Mouse (Mus musculus) embryonic facial prominence, embryonic 14.5 days (tissue): ENCODE measurements around the gene Rpl27a. TPM values are rescaled to one million over a fixed set of nuclear protein-coding genes. Genes with fewer than 3 reads are reported as not detected.

Experiments
- ATAC-seq: fragments of 200-750 bp; cut with Nextera tagmentation; 2 replicates; pipeline ENCODE4 v1.8.0; 2017; ENCODE audit warnings: low read depth, moderate number of reproducible peaks, moderate TSS enrichment
- DNase-seq: peaks from one replicate; pipeline ENCODE4 v3.0.0-alpha.2; 2015; ENCODE audit warnings: low spot score
- H3K27ac ChIP-seq: fragments of 300-500 bp; sonication (generic); replicated peaks from 2 replicates; pipeline ENCODE4 v1.5.1; 2014; ENCODE audit warnings: low read depth, mild to moderate bottlenecking, low read length, moderate library complexity
- H3K27me3 ChIP-seq: fragments of 300-500 bp; sonication (generic); replicated peaks from 2 replicates; pipeline ENCODE4 v1.6.1; 2014; ENCODE audit warnings: low read length; ENCODE audit not compliant: control insufficient read depth, insufficient read depth
- H3K36me3 ChIP-seq: fragments of 300-500 bp; sonication (generic); 2 replicates; pipeline ENCODE4 v1.6.1; 2014; ENCODE audit warnings: low read length, mixed read lengths; ENCODE audit not compliant: control insufficient read depth, insufficient read depth
- H3K4me1 ChIP-seq: fragments of 300-500 bp; sonication (generic); 2 replicates; pipeline ENCODE4 v1.6.1; 2014; ENCODE audit warnings: antibody characterized with exemption, low read length; ENCODE audit not compliant: control insufficient read depth, insufficient read depth
- H3K4me2 ChIP-seq: fragments of 300-500 bp; sonication (generic); 2 replicates; pipeline ENCODE4 v1.6.1; 2014; ENCODE audit warnings: low read depth, mild to moderate bottlenecking, low read length, moderate library complexity, mixed read lengths
- H3K4me3 ChIP-seq: fragments of 300-500 bp; sonication (generic); 2 replicates; pipeline ENCODE4 v1.5.1; 2014; ENCODE audit warnings: low read depth, mild to moderate bottlenecking, low read length
- H3K9ac ChIP-seq: fragments of 300-500 bp; sonication (generic); 2 replicates; pipeline ENCODE4 v1.6.1; 2014; ENCODE audit warnings: low read depth, mild to moderate bottlenecking, low read length, moderate library complexity, mixed read lengths
- H3K9me3 ChIP-seq: fragments of 300-500 bp; sonication (generic); 2 replicates; pipeline ENCODE4 v1.6.1; 2016; ENCODE audit warnings: low read length; ENCODE audit not compliant: control insufficient read depth
- WGBS: fragments of 180-500 bp; shearing (Covaris S2); extraction: QIAGEN DNeasy Blood & Tissue Kit; methylation state at CpG from one replicate; pipeline ENCODE4 v1.1.7; 2014; 5-methylcytosine and 5-hydroxymethylcytosine counted together
- polyA plus RNA-seq: library from polyadenylated mRNA; unstranded; fragments of >200 nt; fragmentation: Nextera tagmentation; extraction: Ambion mirVana; gene quantifications from 2 replicates; pipeline ENCODE4 v1.2.1, GENCODE M21; 2014

Gene Rpl27a
- polyA plus RNA-seq, 1 experiment from 2014 or later = 152 TPM

- no peak for ATAC-seq
- 89% methylated on average over 2 of the region's 2 CpGs for WGBS
- peaks cover 67% of the 10 kb centered on the region for H3K36me3 ChIP-seq
Measured at GRCm38 (mm10) chr7:109529741-109530140, 10.8 kb downstream of the Rpl27a start.

DNA sequence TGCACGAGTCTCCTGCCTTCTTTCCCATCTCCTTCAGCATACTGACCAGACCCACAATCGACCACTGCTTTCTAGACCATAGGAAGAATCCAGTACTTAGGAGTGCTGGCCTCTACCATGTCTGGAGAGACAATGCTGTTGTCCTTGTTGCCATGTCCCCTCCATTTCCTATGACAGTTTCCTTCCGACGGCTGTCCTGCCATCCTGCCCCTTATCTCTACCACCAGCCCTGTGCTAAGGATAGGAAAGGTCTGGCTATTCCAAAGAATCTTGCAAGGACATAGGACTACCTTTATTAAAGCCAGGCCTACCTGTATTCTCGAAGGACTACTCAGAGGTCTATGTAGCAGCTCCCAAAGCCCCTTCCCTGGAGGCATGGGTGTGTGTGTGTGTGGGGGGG is 12.6 kb downstream of the Rpl27a start:
- 79% methylated on average over 5 of the region's 5 CpGs for WGBS
- no peak overlapping the region for H3K4me2 ChIP-seq
- peaks cover 4% of the 10 kb centered on the region for H3K4me1 ChIP-seq
- H3K9me3 ChIP-seq = no peaks in the 10 kb centered on the region
- no peak overlapping the region for H3K9ac ChIP-seq
- no peak overlapping the region for H3K27ac ChIP-seq
- DNase-seq (no peak), ATAC-seq (no peak)
- H3K4me3 ChIP-seq = no peak overlapping the region
- H3K27me3 ChIP-seq = no peaks in the 10 kb centered on the region
- peaks cover 65% of the 10 kb centered on the region for H3K36me3 ChIP-seq

More at GRCm38 (mm10) chr7:109529741-109530140, 10.8 kb downstream of the Rpl27a start:
- Histone ChIP-seq H3K4me3 (no peak overlapping the region), H3K9ac (no peak overlapping the region), H3K27ac (no peak overlapping the region), H3K9me3 (no peaks in the 10 kb centered on the region), H3K4me2 (no peak overlapping the region), H3K4me1 (no peaks in the 10 kb centered on the region), H3K27me3 (no peaks in the 10 kb centered on the region)
- DNase-seq = no peak

- H3K36me3 ChIP-seq = peaks cover 65% of the 10 kb centered on the region
- WGBS = 66% methylated on average over 3 of the region's 3 CpGs
Measured at GRCm38 (mm10) chr7:109532691-109533090, 13.7 kb downstream of the Rpl27a start.

DNA sequence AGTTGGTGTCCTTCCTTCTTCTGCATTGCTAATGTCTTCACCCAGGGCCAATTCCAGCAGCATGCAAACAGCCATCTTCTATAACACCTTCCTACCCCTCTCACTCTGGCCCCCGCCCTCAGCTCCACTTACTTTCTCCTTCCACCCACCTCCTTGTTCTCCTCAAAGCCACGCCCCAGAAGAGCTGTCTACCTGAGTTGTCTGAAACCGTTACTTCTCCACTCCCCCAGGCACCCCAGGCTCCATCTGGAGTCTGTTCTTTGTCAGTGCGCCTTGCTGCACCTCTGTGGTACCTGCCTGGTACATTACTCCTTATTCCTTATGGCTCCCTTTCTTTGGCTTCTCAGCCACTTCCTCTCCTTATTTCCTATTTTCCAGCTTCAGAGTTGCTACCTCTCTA is 14.2 kb downstream of the Rpl27a start:
- H3K27ac ChIP-seq = no peak overlapping the region
- H3K4me1 ChIP-seq = peaks cover 4% of the 10 kb centered on the region
- no peak overlapping the region for H3K9ac ChIP-seq
- ATAC-seq (no peak), DNase-seq (no peak)
- no peak overlapping the region for H3K4me2 ChIP-seq
- peaks cover 69% of the 10 kb centered on the region for H3K36me3 ChIP-seq
- H3K4me3 ChIP-seq = no peak overlapping the region
- H3K9me3 ChIP-seq = no peaks in the 10 kb centered on the region
- 78% methylated on average over 4 of the region's 4 CpGs for WGBS
- no peaks in the 10 kb centered on the region for H3K27me3 ChIP-seq

More at GRCm38 (mm10) chr7:109532691-109533090, 13.7 kb downstream of the Rpl27a start:
- Histone ChIP-seq H3K4me3 (no peak overlapping the region), H3K9ac (no peak overlapping the region), H3K9me3 (no peaks in the 10 kb centered on the region), H3K27me3 (no peaks in the 10 kb centered on the region), H3K4me1 (peaks cover 4% of the 10 kb centered on the region), H3K27ac (no peak overlapping the region), H3K4me2 (no peak overlapping the region)
- DNase-seq (no peak), ATAC-seq (no peak)

DNA sequence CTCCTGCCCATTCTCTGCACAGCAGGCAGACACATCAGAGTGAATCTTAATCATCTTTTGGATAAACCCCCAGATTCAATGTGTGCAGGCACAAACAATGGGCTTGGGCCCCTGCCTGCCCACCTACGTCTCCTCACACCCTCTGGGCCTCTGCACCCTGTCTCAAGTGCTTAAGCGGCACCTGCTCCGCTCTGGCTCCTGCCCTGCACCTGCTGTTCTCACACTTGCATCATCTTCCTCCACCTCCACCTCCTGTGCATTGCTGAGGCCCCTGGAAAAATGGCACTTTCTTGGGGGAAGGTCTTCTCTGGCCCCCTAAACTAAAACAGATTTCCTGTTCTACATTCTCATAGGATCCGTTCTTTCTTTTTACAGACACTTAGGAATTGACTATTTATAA is 14.9 kb downstream of the Rpl27a start:
- peaks cover 4% of the 10 kb centered on the region for H3K4me1 ChIP-seq
- WGBS = 89% methylated on average over 4 of the region's 4 CpGs
- no peak overlapping the region for H3K9ac ChIP-seq
- no peak overlapping the region for H3K4me2 ChIP-seq
- DNase-seq (no peak), ATAC-seq (no peak)
- H3K27ac ChIP-seq = no peak overlapping the region
- H3K36me3 ChIP-seq = peaks cover 74% of the 10 kb centered on the region
- H3K9me3 ChIP-seq = no peaks in the 10 kb centered on the region
- no peak overlapping the region for H3K4me3 ChIP-seq
- H3K27me3 ChIP-seq = no peaks in the 10 kb centered on the region

GRCm38 (mm10) chr7:109534921-109535320 is 16.0 kb downstream of the Rpl27a start:
- H3K36me3 ChIP-seq = peaks cover 80% of the 10 kb centered on the region
- ATAC-seq = no peak

DNA sequence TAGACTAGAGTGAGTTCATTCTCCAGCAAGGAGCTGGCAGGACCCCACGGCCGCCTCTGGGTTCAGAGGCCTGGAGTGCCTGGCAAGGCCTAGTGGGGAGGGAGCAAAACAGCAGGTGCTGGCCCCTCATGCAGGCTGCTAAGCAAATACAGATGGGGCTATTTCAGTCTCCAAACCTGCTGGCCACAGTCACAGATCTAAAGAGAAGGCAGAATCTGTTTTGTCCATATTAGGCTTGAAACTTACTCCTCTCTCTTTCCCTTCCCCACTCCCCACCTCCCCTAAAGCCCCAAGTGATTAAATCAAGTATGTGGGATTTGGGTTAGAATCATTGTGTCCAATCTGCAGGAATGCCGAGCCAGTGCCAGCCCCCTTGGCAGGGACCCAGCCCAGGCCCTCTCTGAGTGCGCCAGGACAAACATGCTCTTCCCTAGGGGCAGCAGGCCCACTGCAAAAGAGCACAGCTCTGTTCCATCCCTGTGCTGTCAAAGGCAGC is 17.6 kb downstream of the Rpl27a start:
- DNase-seq = peak; percentile 93
- Histone ChIP-seq H3K4me1 (peaks cover 4% of the 10 kb centered on the region), H3K9ac (peak overlapping the region; percentile 19; the same call in 1 of the 2 replicates), H3K4me3 (no peak overlapping the region), H3K27me3 (no peaks in the 10 kb centered on the region), H3K4me2 (no peak overlapping the region), H3K36me3 (peaks cover 78% of the 10 kb centered on the region), H3K27ac (peak overlapping the region; percentile 70), H3K9me3 (no peaks in the 10 kb centered on the region)
- WGBS = 23% methylated on average over 4 of the region's 4 CpGs
- ATAC-seq = peak; percentile 90

More at GRCm38 (mm10) chr7:109534921-109535320, 16.0 kb downstream of the Rpl27a start:
- H3K9ac ChIP-seq = no peak overlapping the region
- H3K4me3 ChIP-seq = no peak overlapping the region
- H3K27me3 ChIP-seq = no peaks in the 10 kb centered on the region
- no peak for DNase-seq
- H3K4me1 ChIP-seq = peaks cover 4% of the 10 kb centered on the region
- WGBS = 93% methylated on average over 3 of the region's 3 CpGs
- no peaks in the 10 kb centered on the region for H3K9me3 ChIP-seq
- no peak overlapping the region for H3K4me2 ChIP-seq
- no peak overlapping the region for H3K27ac ChIP-seq

GRCm38 (mm10) chr7:109540902-109541301 is 22.0 kb downstream of the Rpl27a start:
- peaks cover under 1% of the 10 kb centered on the region for H3K4me1 ChIP-seq
- no peak overlapping the region for H3K9ac ChIP-seq
- H3K27ac ChIP-seq = no peak overlapping the region
- no peak overlapping the region for H3K4me3 ChIP-seq
- no peak for DNase-seq
- H3K9me3 ChIP-seq = no peaks in the 10 kb centered on the region
- peaks cover 75% of the 10 kb centered on the region for H3K36me3 ChIP-seq
- H3K27me3 ChIP-seq = no peaks in the 10 kb centered on the region
- ATAC-seq = no peak
- no peak overlapping the region for H3K4me2 ChIP-seq

DNA sequence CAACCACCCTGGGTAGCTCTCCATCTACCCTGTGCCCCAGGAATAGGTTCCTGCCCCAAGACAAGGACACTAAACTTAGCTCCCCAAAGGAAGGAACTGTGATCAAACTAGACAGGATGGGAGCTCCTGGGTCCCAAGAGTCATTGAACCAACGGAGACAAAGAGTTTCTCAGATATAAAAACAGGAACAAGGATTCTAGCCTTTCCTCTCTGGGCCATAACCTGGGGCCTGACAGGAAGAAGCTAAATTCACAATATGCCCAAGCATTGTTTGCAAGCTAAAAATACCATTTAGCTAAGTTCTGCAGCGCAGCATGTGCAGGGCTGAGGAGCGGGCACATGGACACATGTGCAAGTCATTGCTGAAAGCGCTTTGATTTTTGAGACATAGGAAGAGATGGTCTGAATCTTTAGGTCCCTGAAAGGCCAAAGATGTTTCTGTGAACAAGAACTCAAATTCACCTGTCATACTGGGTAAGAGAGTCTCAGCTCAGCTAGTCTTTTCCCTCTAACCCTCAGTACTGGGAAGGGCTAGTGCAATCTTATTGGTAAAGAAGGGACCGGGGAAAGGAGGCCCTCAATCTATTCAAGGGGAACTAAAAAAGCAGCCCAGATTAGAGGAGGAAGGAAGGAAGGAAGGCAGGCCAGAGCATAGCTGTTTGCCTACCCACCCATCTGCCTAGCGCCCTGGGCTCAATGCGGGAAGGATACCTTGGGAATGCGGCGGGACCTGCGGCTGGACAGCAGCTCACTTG is 22.8 kb downstream of the Rpl27a start:
- ATAC-seq (no peak), DNase-seq (no peak)
- Histone ChIP-seq H3K36me3 (peaks cover 71% of the 10 kb centered on the region), H3K27me3 (no peaks in the 10 kb centered on the region), H3K4me3 (no peak overlapping the region), H3K9me3 (no peaks in the 10 kb centered on the region), H3K4me1 (no peaks in the 10 kb centered on the region), H3K27ac (0 out of 2 replicates have a peak overlapping the region, but pooled peaks have one; percentile 15), H3K4me2 (no peak overlapping the region), H3K9ac (no peak overlapping the region)
- WGBS = 86% methylated on average over 10 of the region's 10 CpGs
